ENCODE assay signal across 18 mouse cellular contexts in genomic region chr1:151677185-151677809, GRCm38 (mm10).
DNase-seq lines count a peak whose midpoint lies in the region; ATAC-seq and TF ChIP-seq lines count a peak whose summit lies in the region.
"Had no signal": no experiment of that assay in that cellular context is flagged by ENCODE, and none has a peak within 500 bp of the region (broad histone marks: within the 10 kb centered on the region; RNA-seq: fewer than 3 reads in every experiment).

No protein-coding gene starts in this region.

- TF ChIP-seq POLR2A in lung, adult 2 months (IDR thresholded peaks at IDR 0.05; ENCODE audit: borderline replicate concordance, extremely low read depth, low read depth, low read length), result no peak

- H3K4me3 ChIP-seq in embryonic facial prominence, embryonic 15.5 days (replicated peaks), result no peak overlapping the region
- H3K4me3 ChIP-seq in embryonic facial prominence, embryonic 10.5 days, result no peak overlapping the region
- peak overlapping the region; percentile 16 for H3K4me3 ChIP-seq in heart, embryonic 13.5 days
- H3K4me3 ChIP-seq in lung, embryonic 15.5 days, result no peak overlapping the region
- H3K4me3 ChIP-seq in lung, adult 2 months (replicated peaks; ENCODE audit: extremely low read depth, low read depth, low read length), result no peak overlapping the region
- H3K4me3 ChIP-seq in heart, embryonic 16.5 days (ENCODE audit: low read length), result 0 out of 2 replicates have a peak overlapping the region, but pooled peaks have one; percentile 6
- H3K4me3 ChIP-seq in hindbrain, embryonic 10.5 days, result no peak overlapping the region
- H3K4me3 ChIP-seq: forebrain, embryonic 10.5 days; hindbrain, embryonic 15.5 days; liver, embryonic 15.5 days; midbrain, embryonic 13.5 days had no signal

- H3K4me1 ChIP-seq in embryonic facial prominence, embryonic 15.5 days, result no peaks in the 10 kb centered on the region
- peaks cover 22% of the 10 kb centered on the region for H3K4me1 ChIP-seq in embryonic facial prominence, embryonic 10.5 days
- H3K4me1 ChIP-seq in heart, embryonic 13.5 days, result peaks cover 34% of the 10 kb centered on the region
- peaks cover 23% of the 10 kb centered on the region for H3K4me1 ChIP-seq in lung, embryonic 15.5 days
- peaks cover 5% of the 10 kb centered on the region; the same call in 1 of the 2 replicates for H3K4me1 ChIP-seq in lung, adult 2 months (ENCODE audit: control insufficient read depth, insufficient read depth, low read length)
- H3K4me1 ChIP-seq in heart, embryonic 16.5 days (ENCODE audit: control insufficient read depth, insufficient read depth, low read length), result peaks cover 23% of the 10 kb centered on the region
- H3K4me1 ChIP-seq in hindbrain, embryonic 10.5 days (replicated peaks), result 0 out of 2 replicates have a peak, but pooled peaks cover 6% of the 10 kb centered on the region
- H3K4me1 ChIP-seq: hindbrain, embryonic 15.5 days; liver, embryonic 15.5 days; midbrain, embryonic 13.5 days had no signal

- TF ChIP-seq CTCF in lung, adult 2 months (IDR thresholded peaks at IDR 0.05; ENCODE audit: insufficient read depth, low read length), result no peak

- WGBS in embryonic facial prominence, embryonic 15.5 days, result 51% methylated on average over 3 of the region's 4 CpGs
- WGBS in embryonic facial prominence, embryonic 10.5 days, result 31% methylated on average over 3 of the region's 4 CpGs
- 30% methylated on average over 3 of the region's 4 CpGs for WGBS in heart, embryonic 13.5 days
- 45% methylated on average over 3 of the region's 4 CpGs for WGBS in lung, embryonic 15.5 days
- 44% methylated on average over 4 of the region's 4 CpGs for WGBS in lung, adult 2 months
- 29% methylated on average over 3 of the region's 4 CpGs for WGBS in heart, embryonic 16.5 days
- WGBS in hindbrain, embryonic 10.5 days, result 40% methylated on average over 4 of the region's 4 CpGs

- no peak overlapping the region for H3K4me2 ChIP-seq in embryonic facial prominence, embryonic 15.5 days (replicated peaks)
- H3K4me2 ChIP-seq in heart, embryonic 13.5 days, result peak overlapping the region; percentile 55
- H3K4me2 ChIP-seq in lung, embryonic 15.5 days, result no peak overlapping the region
- H3K4me2 ChIP-seq in heart, embryonic 16.5 days (ENCODE audit: low read depth, low read length), result peak overlapping the region; percentile 46
- H3K4me2 ChIP-seq: hindbrain, embryonic 15.5 days; liver, embryonic 15.5 days; midbrain, embryonic 13.5 days had no signal

- H3K9ac ChIP-seq in embryonic facial prominence, embryonic 15.5 days, result no peak overlapping the region
- H3K9ac ChIP-seq in heart, embryonic 13.5 days, result peak overlapping the region; percentile 52; the same call in 1 of the 2 replicates
- no peak overlapping the region for H3K9ac ChIP-seq in lung, embryonic 15.5 days
- H3K9ac ChIP-seq in heart, embryonic 16.5 days (ENCODE audit: low read length), result peak overlapping the region; percentile 23
- H3K9ac ChIP-seq: hindbrain, embryonic 15.5 days; liver, embryonic 15.5 days; midbrain, embryonic 13.5 days had no signal

- H3K9me3 ChIP-seq in embryonic facial prominence, embryonic 15.5 days (replicated peaks), result no peaks in the 10 kb centered on the region
- no peaks in the 10 kb centered on the region for H3K9me3 ChIP-seq in embryonic facial prominence, embryonic 10.5 days
- no peaks in the 10 kb centered on the region for H3K9me3 ChIP-seq in heart, embryonic 13.5 days
- no peaks in the 10 kb centered on the region for H3K9me3 ChIP-seq in lung, embryonic 15.5 days
- no peaks in the 10 kb centered on the region for H3K9me3 ChIP-seq in heart, embryonic 16.5 days (replicated peaks; ENCODE audit: control insufficient read depth, low read length)
- no peaks in the 10 kb centered on the region for H3K9me3 ChIP-seq in hindbrain, embryonic 10.5 days
- H3K9me3 ChIP-seq: forebrain, embryonic 10.5 days; hindbrain, embryonic 15.5 days; liver, embryonic 15.5 days; midbrain, embryonic 13.5 days had no signal

- ATAC-seq in embryonic facial prominence, embryonic 15.5 days (ENCODE audit: insufficient number of reproducible peaks, low FRiP score, low TSS enrichment, low read depth), result no peak
- ATAC-seq in heart, embryonic 13.5 days (ENCODE audit: extremely low read depth, insufficient number of reproducible peaks, low FRiP score, low TSS enrichment), result peak; percentile 71; the same call in 1 of the 2 replicates
- ATAC-seq in lung, embryonic 15.5 days (ENCODE audit: borderline replicate concordance, extremely low read depth, low FRiP score, low TSS enrichment), result no peak
- ATAC-seq in heart, embryonic 16.5 days (replicated peaks; ENCODE audit: extremely low read depth, insufficient read depth, low FRiP score), result peak; percentile 90
- ATAC-seq: activated CD4-positive, CD25-positive, alpha-beta regulatory T cell, adult 4 months; CD4-positive, CD25-positive, alpha-beta regulatory T cell, adult 4 months; midbrain, embryonic 13.5 days had no signal

- DNase-seq in embryonic facial prominence, embryonic 10.5 days (ENCODE audit: low spot score), result no peak
- no peak for DNase-seq in heart, postnatal 4 days
- no peak for DNase-seq in lung, adult 2 months
- no peak for DNase-seq in hindbrain, embryonic 10.5 days (ENCODE audit: low spot score)
- DNase-seq: adrenal gland, postnatal 10 days; cerebellum, adult 9-10 months; kidney, adult 11 months had no signal

- H3K27ac ChIP-seq in embryonic facial prominence, embryonic 15.5 days (replicated peaks), result 0 out of 2 replicates have a peak overlapping the region, but pooled peaks have one; percentile 48
- H3K27ac ChIP-seq in embryonic facial prominence, embryonic 10.5 days (replicated peaks), result no peak overlapping the region; the same call in 1 of the 2 replicates
- peak overlapping the region; percentile 90 for H3K27ac ChIP-seq in heart, embryonic 13.5 days (replicated peaks)
- H3K27ac ChIP-seq in lung, embryonic 15.5 days, result peak overlapping the region; percentile 54; the same call in 1 of the 2 replicates
- H3K27ac ChIP-seq in heart, embryonic 16.5 days (ENCODE audit: low read length), result peak overlapping the region; percentile 92
- no peak overlapping the region for H3K27ac ChIP-seq in hindbrain, embryonic 10.5 days
- H3K27ac ChIP-seq: forebrain, embryonic 10.5 days; hindbrain, embryonic 15.5 days; kidney, postnatal 0 days; liver, embryonic 15.5 days; midbrain, embryonic 13.5 days had no signal

- no peaks in the 10 kb centered on the region for H3K36me3 ChIP-seq in embryonic facial prominence, embryonic 15.5 days
- no peaks in the 10 kb centered on the region for H3K36me3 ChIP-seq in embryonic facial prominence, embryonic 10.5 days (replicated peaks)
- H3K36me3 ChIP-seq in heart, embryonic 13.5 days, result no peaks in the 10 kb centered on the region
- H3K36me3 ChIP-seq in lung, embryonic 15.5 days, result no peaks in the 10 kb centered on the region
- no peaks in the 10 kb centered on the region for H3K36me3 ChIP-seq in heart, embryonic 16.5 days (ENCODE audit: control insufficient read depth, insufficient read depth)
- no peaks in the 10 kb centered on the region for H3K36me3 ChIP-seq in hindbrain, embryonic 10.5 days
- H3K36me3 ChIP-seq: forebrain, embryonic 10.5 days; hindbrain, embryonic 15.5 days; liver, embryonic 15.5 days; midbrain, embryonic 13.5 days had no signal

- no peaks in the 10 kb centered on the region for H3K27me3 ChIP-seq in embryonic facial prominence, embryonic 15.5 days
- no peaks in the 10 kb centered on the region for H3K27me3 ChIP-seq in embryonic facial prominence, embryonic 10.5 days (replicated peaks; ENCODE audit: low read depth, poor library complexity, severe bottlenecking)
- no peaks in the 10 kb centered on the region for H3K27me3 ChIP-seq in heart, embryonic 13.5 days (replicated peaks)
- no peaks in the 10 kb centered on the region for H3K27me3 ChIP-seq in lung, embryonic 15.5 days
- H3K27me3 ChIP-seq in heart, embryonic 16.5 days (ENCODE audit: control insufficient read depth, insufficient read depth, low read length), result no peaks in the 10 kb centered on the region
- no peaks in the 10 kb centered on the region for H3K27me3 ChIP-seq in hindbrain, embryonic 10.5 days (ENCODE audit: insufficient read depth, poor library complexity, severe bottlenecking)
- H3K27me3 ChIP-seq: hindbrain, embryonic 15.5 days; liver, embryonic 15.5 days; midbrain, embryonic 13.5 days had no signal

Comparison
In these comparisons a context has a peak if more than half of its experiments do, and no peak if none do; other contexts are left out.
1. H3K27ac ChIP-seq: peak in embryonic facial prominence, embryonic 15.5 days (single experiment), heart, embryonic 13.5 days (single experiment), lung, embryonic 15.5 days (single experiment) and heart, embryonic 16.5 days (single experiment); none in embryonic facial prominence, embryonic 10.5 days (single experiment) and hindbrain, embryonic 10.5 days (single experiment).
2. ATAC-seq: peak in heart, embryonic 13.5 days (single experiment) and heart, embryonic 16.5 days (single experiment); none in embryonic facial prominence, embryonic 15.5 days (single experiment) and lung, embryonic 15.5 days (single experiment).
3. H3K4me2 ChIP-seq: peak in heart, embryonic 13.5 days (single experiment) and heart, embryonic 16.5 days (single experiment); none in embryonic facial prominence, embryonic 15.5 days (single experiment) and lung, embryonic 15.5 days (single experiment).
4. H3K4me3 ChIP-seq: peak in heart, embryonic 13.5 days (single experiment) and heart, embryonic 16.5 days (single experiment); none in embryonic facial prominence, embryonic 15.5 days (single experiment), embryonic facial prominence, embryonic 10.5 days (single experiment), lung, embryonic 15.5 days (single experiment), lung, adult 2 months (single experiment) and hindbrain, embryonic 10.5 days (single experiment).
5. H3K9ac ChIP-seq: peak in heart, embryonic 13.5 days (single experiment) and heart, embryonic 16.5 days (single experiment); none in embryonic facial prominence, embryonic 15.5 days (single experiment) and lung, embryonic 15.5 days (single experiment).